Mouse (Mus musculus) cortical plate, adult 2 months (tissue): ENCODE results near the gene Tulp1.

ENCODE experiments used
- CTCF ChIP-seq: fragments of 200-500 bp; IDR thresholded peaks from 2 replicates; pipeline ENCODE4 v1.5.1; 2011; ENCODE audit warnings: mild to moderate bottlenecking, control low read depth, low read length; ENCODE audit not compliant: insufficient read depth; ENCODE audit errors: extremely low read depth
- POLR2A ChIP-seq: fragments of 200-500 bp; IDR thresholded peaks from 2 replicates; pipeline ENCODE4 v1.6.1; 2011; ENCODE audit warnings: mild to moderate bottlenecking, low read length, control low read depth; ENCODE audit not compliant: insufficient read depth; ENCODE audit errors: extremely low read depth

DNA sequence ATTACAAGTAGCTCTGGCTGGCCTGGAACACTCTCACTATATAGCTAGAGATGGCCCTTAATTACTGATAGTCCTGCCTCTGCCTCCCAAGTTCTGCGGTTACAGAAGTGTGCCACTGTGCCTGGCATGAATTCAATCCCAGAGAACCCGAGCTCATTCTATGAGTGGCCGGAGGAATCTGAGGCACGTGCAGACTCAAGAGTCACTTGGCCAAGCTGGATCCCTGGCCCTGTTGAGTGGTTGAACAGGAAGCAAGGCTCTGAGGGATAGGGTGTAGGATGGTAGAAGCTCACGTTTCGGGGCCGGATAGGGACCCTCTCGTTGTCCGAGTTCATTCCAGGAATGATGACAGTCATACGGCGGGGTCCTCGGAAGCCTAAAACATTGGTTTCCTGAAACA, 9.2 kb downstream of the Tulp1 start:
- TF ChIP-seq CTCF, result no peak
- TF ChIP-seq POLR2A, result no peak
